Mouse (Mus musculus): ENCODE measurements around the gene Cdc42se1.

Gene Cdc42se1

GRCm38 (mm10) chr3:95284501-95285281 is 56.2 kb downstream of the Cdc42se1 start:
- DNase-seq (ENCODE audit: low read depth), result no peak

- DNase-seq (ENCODE audit: low read depth), result no peak
Measured at GRCm38 (mm10) chr3:95285390-95285789, 56.9 kb downstream of the Cdc42se1 start.

All from NIH3T3 (cell line).